Mouse (Mus musculus): ENCODE measurements around the gene Vmn2r120.
"Not testable (repeated sequence)": the region's sequence is repeated elsewhere in the genome, so short reads cannot be mapped to it uniquely, and the experiment has no call there.

The Vmn2r120 gene

GRCm38 (mm10) chr17:57545405-57545804, at the start of gene Vmn2r120:
Vmn2r120 (minus strand) TSS chr17:57545505.
- DNase-seq: no peak

GRCm38 (mm10) chr17:57587273-57587672, 42.0 kb upstream of the Vmn2r120 start:
- DNase-seq: not testable (repeated sequence)

GRCm38 (mm10) chr17:57574075-57574705, 28.9 kb upstream of the Vmn2r120 start:
- no peak for DNase-seq

All from thymus, postnatal 14 days (tissue).